Mouse (Mus musculus) small intestine, adult 2 months (tissue): ENCODE measurements around the gene Bco2. TPM values are rescaled to one million over a fixed set of nuclear protein-coding genes. Genes with fewer than 3 reads are reported as not detected.

Experiments
- H3K27ac ChIP-seq: fragments of 200-500 bp; 2 replicates; pipeline ENCODE4 v1.5.1; 2012; ENCODE audit warnings: low read depth, low read length, control low read depth, inconsistent platforms; ENCODE audit not compliant: insufficient read depth
- H3K27me3 ChIP-seq: fragments of 200-500 bp; 2 replicates; pipeline ENCODE4 v1.6.1; 2012; ENCODE audit warnings: mild to moderate bottlenecking, moderate library complexity, low read length, inconsistent platforms; ENCODE audit not compliant: control insufficient read depth, insufficient read depth
- H3K36me3 ChIP-seq: fragments of 200-500 bp; 2 replicates; pipeline ENCODE4 v1.6.1; 2012; ENCODE audit warnings: mild to moderate bottlenecking, low read length, control low read depth, inconsistent platforms; ENCODE audit not compliant: control insufficient read depth, insufficient read depth
- H3K4me1 ChIP-seq: fragments of 200-500 bp; 2 replicates; pipeline ENCODE4 v1.6.1; 2012; ENCODE audit warnings: low read length, inconsistent platforms, mixed read lengths; ENCODE audit not compliant: control insufficient read depth, insufficient read depth, insufficient read length
- H3K4me3 ChIP-seq: fragments of 200-500 bp; 2 replicates; pipeline ENCODE4 v1.5.1; 2012; ENCODE audit warnings: low read depth, mild to moderate bottlenecking, control low read depth, inconsistent platforms, low read length, moderate library complexity
- CTCF ChIP-seq: fragments of 200-500 bp; IDR thresholded peaks from 2 replicates; pipeline ENCODE4 v1.5.1; 2012; ENCODE audit warnings: low read depth, mild to moderate bottlenecking, control low read depth, inconsistent platforms, low read length, moderate library complexity, mixed read lengths; ENCODE audit not compliant: insufficient replicate concordance, insufficient read length; ENCODE audit errors: extremely low read depth
- POLR2A ChIP-seq: fragments of 200-500 bp; IDR thresholded peaks from 2 replicates; pipeline ENCODE4 v1.6.1; 2012; ENCODE audit warnings: low read depth, mild to moderate bottlenecking, control low read depth, inconsistent platforms, low read length, moderate library complexity
- WGBS: fragments of 180-500 bp; shearing (Covaris S2); methylation state at CpG from one replicate; pipeline ENCODE4 v1.1.7; 2018; 5-methylcytosine and 5-hydroxymethylcytosine counted together
- polyA plus RNA-seq: library from polyadenylated mRNA; depleted of rRNA; stranded (reverse); fragments of >200 nt; gene quantifications from 2 replicates; pipeline ENCODE4 v1.2.3, GENCODE M21; 2012

Gene Bco2
- polyA plus RNA-seq, 1 experiment, result 8.5 TPM

DNA sequence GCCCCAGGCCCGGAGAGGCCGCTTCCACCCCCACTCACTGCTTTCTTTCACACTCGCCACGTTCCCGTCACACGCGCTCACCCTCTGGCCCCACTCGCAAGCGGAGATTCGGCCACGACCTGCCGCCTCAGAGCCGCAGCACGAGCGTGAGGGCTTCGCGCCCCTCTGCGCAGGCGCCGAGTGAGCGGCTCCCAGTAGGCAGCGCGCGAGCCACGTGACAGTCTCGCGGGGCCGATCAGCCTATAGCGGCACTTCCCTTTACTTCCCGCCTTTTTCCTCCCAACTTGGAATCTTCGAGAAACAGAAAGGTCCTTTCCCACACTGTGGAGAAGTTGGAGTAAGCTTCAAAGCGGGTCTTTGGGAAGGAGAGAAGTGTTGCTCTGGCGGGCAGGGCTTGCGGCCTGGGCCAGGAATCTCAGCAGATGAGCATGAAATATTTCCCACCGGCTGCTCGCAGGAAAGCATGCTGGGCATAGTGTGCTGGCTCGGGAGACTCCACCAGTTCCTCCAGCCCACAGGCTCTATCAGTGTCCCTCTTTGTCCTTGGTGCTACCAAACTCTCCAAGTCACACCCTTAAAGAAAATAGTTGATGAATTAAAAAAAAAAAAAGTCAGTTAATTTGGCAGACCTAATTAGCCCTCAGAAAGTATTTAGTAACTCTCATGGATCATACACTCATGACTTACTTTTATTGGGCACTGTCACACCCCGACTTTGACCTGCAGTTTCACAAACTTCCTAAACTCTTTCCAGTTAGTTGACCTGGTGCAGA is 6.3 kb upstream of the Bco2 start, which contains the start of gene Tex12:
Gene Tex12, minus strand, starts transcription at position 181 of the 773 bp plus-strand sequence.
- no peaks in the 10 kb centered on the region for H3K36me3 ChIP-seq
- no peak within 1 kb of the TSS for H3K4me3 ChIP-seq
- H3K27ac ChIP-seq, result peak within 1 kb of the TSS; percentile 70
- no peaks in the 10 kb centered on the region for H3K27me3 ChIP-seq
- peaks cover 7% of the 10 kb centered on the region for H3K4me1 ChIP-seq
- TF ChIP-seq CTCF, result no peak
- TF ChIP-seq POLR2A, result no peak
- 85% methylated on average over 38 of the region's 38 CpGs for WGBS

DNA sequence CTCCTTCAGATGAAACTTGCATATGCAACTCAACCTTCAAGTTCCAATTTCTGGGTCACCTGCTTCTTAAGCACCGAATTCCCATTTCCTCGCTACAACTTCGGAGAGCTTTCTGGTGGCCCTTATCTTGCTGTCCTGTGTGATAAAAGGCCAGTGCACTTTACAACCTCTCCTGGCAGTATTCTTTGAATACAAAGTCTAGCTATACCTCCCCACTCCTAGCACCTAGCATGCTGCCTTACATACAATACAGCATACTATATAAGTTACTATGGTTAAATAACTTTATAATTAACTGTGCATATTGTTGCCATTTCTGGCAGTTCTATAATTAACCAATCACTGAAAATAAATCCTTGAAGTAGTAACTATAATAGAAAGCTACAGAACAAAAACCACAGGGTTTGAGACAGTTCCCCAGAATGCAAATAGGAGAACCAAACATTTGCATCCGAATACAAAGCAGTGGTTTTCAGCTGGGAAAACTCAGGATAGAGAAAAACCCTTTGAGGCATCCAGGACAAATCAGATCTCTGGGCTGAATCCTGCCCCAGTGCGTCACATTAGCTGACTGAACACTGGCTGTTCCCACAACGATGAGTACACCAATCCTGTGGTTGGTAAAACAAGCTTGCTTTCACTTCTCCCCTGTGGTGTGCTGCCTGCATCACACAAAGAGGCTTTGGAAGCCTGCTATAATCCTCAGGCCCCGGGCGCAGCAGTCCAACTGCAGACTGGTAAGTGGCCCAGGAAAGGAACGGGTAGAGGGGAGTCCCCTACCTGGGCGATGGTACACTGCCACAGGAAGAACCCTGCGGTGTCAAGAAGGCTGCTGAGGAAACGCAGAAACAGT is 514 bp downstream of the Bco2 start, which contains the start of gene Il18:
Gene Il18, plus strand, starts transcription at position 587 of the 853 bp plus-strand sequence.
- TF ChIP-seq POLR2A (peak; percentile 43; the same call in 1 of the 2 replicates), CTCF (no peak)

DNA sequence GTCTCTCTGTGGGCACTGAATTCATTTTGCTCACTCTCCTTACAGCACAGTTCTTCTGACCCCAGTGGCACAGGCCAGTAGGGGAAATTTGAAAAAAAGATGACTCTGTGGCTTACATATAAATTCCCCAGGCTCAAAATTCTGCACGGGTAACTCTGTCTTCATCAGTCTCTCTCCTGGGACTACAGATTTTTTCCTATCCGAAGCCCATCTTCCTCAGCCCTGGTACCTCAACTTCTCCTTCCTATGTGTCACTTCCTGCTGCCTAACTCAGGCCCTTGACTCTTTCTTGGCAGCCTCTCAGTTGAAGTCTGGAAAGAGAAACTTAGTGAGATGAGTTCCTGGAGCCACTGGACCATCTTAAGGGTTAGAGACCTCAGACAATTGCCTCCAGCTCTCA is 1.4 kb downstream of the Bco2 start:
- TF ChIP-seq CTCF (no peak), POLR2A (no peak)
- Histone ChIP-seq H3K4me1 (peaks cover 6% of the 10 kb centered on the region; the same call in 1 of the 2 replicates), H3K27me3 (no peaks in the 10 kb centered on the region), H3K27ac (peak overlapping the region; percentile 90), H3K4me3 (no peak overlapping the region), H3K36me3 (peaks cover 2% of the 10 kb centered on the region; the same call in 1 of the 2 replicates)
- WGBS, result 50% methylated on average over 2 of the region's 2 CpGs

More for the DNA sequence above, 514 bp downstream of the Bco2 start, which contains the start of gene Il18:
- peak within 1 kb of the TSS; percentile 70 for H3K4me3 ChIP-seq
- no peaks in the 10 kb centered on the region for H3K27me3 ChIP-seq
- H3K27ac ChIP-seq, result peak within 1 kb of the TSS; percentile 100
- peaks cover 6% of the 10 kb centered on the region; the same call in 1 of the 2 replicates for H3K4me1 ChIP-seq
- peaks cover 2% of the 10 kb centered on the region; the same call in 1 of the 2 replicates for H3K36me3 ChIP-seq
- 9% methylated on average over 12 of the region's 12 CpGs for WGBS

DNA sequence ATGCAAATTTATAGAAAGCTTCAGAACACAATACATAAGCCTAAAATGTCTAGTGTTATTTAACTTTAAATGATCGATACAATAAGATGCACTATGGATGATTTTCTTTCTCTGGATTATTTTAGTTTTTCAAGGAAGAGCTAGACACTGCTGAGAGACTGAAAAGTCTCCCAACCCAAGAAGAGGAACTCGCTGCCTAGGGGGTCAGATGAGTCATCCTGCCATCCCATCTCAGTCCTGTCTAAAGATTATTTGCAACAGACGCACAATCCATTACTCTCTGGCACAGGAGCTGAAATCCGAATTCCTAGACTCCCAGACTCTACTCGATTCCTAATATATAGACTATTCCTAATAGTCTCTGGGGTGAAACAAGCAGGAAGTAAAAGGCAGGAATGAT is 2.8 kb downstream of the Bco2 start:
- H3K27me3 ChIP-seq, result no peaks in the 10 kb centered on the region
- H3K27ac ChIP-seq, result no peak overlapping the region
- TF ChIP-seq POLR2A (no peak), CTCF (no peak)
- no peak overlapping the region for H3K4me3 ChIP-seq
- H3K36me3 ChIP-seq, result peaks cover 10% of the 10 kb centered on the region; the same call in 1 of the 2 replicates
- WGBS, result 69% methylated on average over 5 of the region's 5 CpGs
- peaks cover 10% of the 10 kb centered on the region; the same call in 1 of the 2 replicates for H3K4me1 ChIP-seq

DNA sequence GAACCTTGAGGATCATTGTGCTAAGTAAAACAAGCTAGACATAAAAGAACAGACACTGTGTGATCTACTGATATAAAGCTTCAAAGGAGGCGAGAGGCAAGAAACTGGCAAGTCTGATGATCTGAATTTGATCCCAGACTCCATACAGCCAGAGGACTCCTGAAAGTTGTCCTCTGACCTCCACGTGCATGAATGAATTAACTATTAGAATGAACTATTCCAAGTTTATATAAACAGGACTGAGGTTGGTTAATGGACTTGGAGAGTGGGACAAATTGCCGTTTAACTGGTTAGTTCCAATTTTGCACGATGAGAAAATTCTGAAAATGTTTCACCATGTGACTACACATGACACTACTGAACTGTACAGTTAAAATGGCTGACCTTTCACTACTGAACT is 6.0 kb downstream of the Bco2 start:
- no peak overlapping the region for H3K27ac ChIP-seq
- peaks cover 9% of the 10 kb centered on the region; the same call in 1 of the 2 replicates for H3K4me1 ChIP-seq
- H3K4me3 ChIP-seq, result no peak overlapping the region
- TF ChIP-seq CTCF (no peak), POLR2A (no peak)
- 84% methylated on average over 4 of the region's 4 CpGs for WGBS
- H3K27me3 ChIP-seq, result no peaks in the 10 kb centered on the region
- peaks cover 17% of the 10 kb centered on the region for H3K36me3 ChIP-seq

DNA sequence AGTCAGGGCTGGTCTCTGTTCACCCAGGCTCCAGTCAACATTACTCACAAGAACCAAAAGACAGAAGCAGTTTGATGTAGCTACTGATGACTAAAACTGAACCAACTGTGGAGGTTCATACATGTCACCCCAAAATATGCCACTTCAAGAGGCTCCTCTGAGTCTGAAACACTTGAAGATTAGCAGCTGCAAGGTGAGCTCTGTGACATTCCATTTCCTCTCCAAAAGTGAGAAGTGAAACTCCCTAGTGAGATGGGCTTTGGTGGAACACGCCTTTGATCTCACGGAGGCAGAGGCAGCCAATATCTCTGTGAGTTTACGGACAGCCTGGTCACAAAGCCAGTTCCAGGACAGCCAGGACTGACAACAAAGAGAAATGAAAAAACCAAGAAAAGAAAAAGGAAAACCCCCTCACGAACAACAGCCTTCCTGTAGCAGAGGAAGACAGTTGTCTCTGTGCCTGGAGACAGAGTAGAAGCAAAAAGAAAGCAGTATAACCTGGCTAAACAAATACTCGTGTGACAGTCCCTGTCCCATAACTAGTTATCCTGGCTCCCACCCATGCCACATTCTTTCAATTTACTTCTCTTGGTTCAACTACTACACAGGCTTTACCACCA is 7.0 kb downstream of the Bco2 start:
- peaks cover 17% of the 10 kb centered on the region for H3K36me3 ChIP-seq
- H3K27ac ChIP-seq, result no peak overlapping the region
- H3K27me3 ChIP-seq, result no peaks in the 10 kb centered on the region
- H3K4me3 ChIP-seq, result no peak overlapping the region
- TF ChIP-seq POLR2A, result no peak
- no peak for TF ChIP-seq CTCF
- peaks cover 9% of the 10 kb centered on the region; the same call in 1 of the 2 replicates for H3K4me1 ChIP-seq
- WGBS, result 26% methylated on average over 5 of the region's 5 CpGs
